22 mouse cellular contexts compared by ENCODE assay signal in the genomic region with DNA sequence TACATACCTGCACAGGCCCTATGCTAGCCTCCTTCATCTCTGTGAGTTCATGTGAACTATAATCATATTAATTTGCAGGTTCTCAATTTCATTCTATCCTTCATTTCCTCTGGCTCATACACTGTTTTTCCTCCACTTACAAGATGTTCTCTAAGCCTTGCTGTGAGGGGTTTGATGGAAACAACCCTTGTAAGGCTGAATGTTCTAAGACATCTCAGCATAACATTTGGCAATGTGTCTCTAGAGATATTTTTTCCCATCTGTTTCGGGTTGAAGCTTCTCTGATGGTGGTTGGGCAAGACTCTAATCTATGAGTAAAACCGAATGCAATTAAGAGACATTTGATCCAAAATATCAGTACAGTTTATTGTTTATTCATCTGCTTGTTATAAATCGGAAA.
DNase-seq lines count a peak whose midpoint lies in the region; ATAC-seq and TF ChIP-seq lines count a peak whose summit lies in the region.
"Had no signal": no experiment of that assay in that cellular context is flagged by ENCODE, and none has a peak within 500 bp of the region (broad histone marks: within the 10 kb centered on the region; RNA-seq: fewer than 3 reads in every experiment).

No protein-coding gene starts in this region.

- TF ChIP-seq CTCF in layer of hippocampus, adult 2 months (conservative IDR thresholded peaks at IDR 0.05): no peak
- TF ChIP-seq CTCF in left cerebral cortex, adult 2 months (IDR thresholded peaks at IDR 0.05): no peak

- no peak for ATAC-seq in hindbrain, embryonic 11.5 days (ENCODE audit: low FRiP score)
- ATAC-seq: activated CD4-positive, CD25-positive, alpha-beta regulatory T cell, adult 4 months; forebrain, embryonic 13.5 days; forebrain, embryonic 15.5 days; forebrain, postnatal 0 days; Patski had no signal

- no peak overlapping the region for H3K9ac ChIP-seq in hindbrain, embryonic 11.5 days (ENCODE audit: low read depth, low read length)
- H3K9ac ChIP-seq: embryonic facial prominence, embryonic 12.5 days; forebrain, embryonic 13.5 days; forebrain, embryonic 15.5 days; forebrain, postnatal 0 days had no signal

- H3K27me3 ChIP-seq in hindbrain, embryonic 11.5 days (ENCODE audit: control insufficient read depth, insufficient read depth, low read length): no peaks in the 10 kb centered on the region
- H3K27me3 ChIP-seq: embryonic facial prominence, embryonic 12.5 days; forebrain, embryonic 13.5 days; forebrain, embryonic 15.5 days; Patski had no signal

- H3K4me3 ChIP-seq in layer of hippocampus, adult 2 months: no peak overlapping the region
- no peak overlapping the region for H3K4me3 ChIP-seq in left cerebral cortex, adult 2 months
- no peak overlapping the region for H3K4me3 ChIP-seq in hindbrain, embryonic 11.5 days (ENCODE audit: low read depth, low read length)
- H3K4me3 ChIP-seq: embryonic facial prominence, embryonic 10.5 days; embryonic facial prominence, embryonic 12.5 days; forebrain, embryonic 13.5 days; forebrain, embryonic 15.5 days had no signal

- H3K4me2 ChIP-seq in hindbrain, embryonic 11.5 days (replicated peaks; ENCODE audit: low read depth, low read length): no peak overlapping the region
- H3K4me2 ChIP-seq: embryonic facial prominence, embryonic 12.5 days; forebrain, embryonic 13.5 days; forebrain, embryonic 15.5 days had no signal

- peak in 1 of 2 experiments; percentile 38 for DNase-seq in layer of hippocampus, adult 2 months (ENCODE audit: low spot score in 2 of 2)
- no peak for DNase-seq in layer of hippocampus, postnatal 36 days
- no peak for DNase-seq in left cerebral cortex, adult 2 months (ENCODE audit: extremely low spot score in 1 of 2, low spot score in 2 of 2)
- DNase-seq in left cerebral cortex, adult 8-10 months (ENCODE audit: low spot score in 2 of 2): no peak
- DNase-seq in brain, adult 2 months (ENCODE audit: low read depth, low spot score): peak; percentile 53
- no peak for DNase-seq in cerebellum, postnatal 36 days
- no peak for DNase-seq in hindbrain, embryonic 11.5 days (ENCODE audit: low spot score)
- DNase-seq: adrenal gland, adult 8-10 months; adrenal gland, postnatal 14 days; adrenal gland, postnatal 36 days; cerebellum, adult 11 months; cerebellum, adult 18-20 months; cerebellum, adult 8-10 months; cerebellum, adult 9-11 months; cerebellum, postnatal 14 days; forebrain, postnatal 0 days had no signal

- no peaks in the 10 kb centered on the region for H3K36me3 ChIP-seq in hindbrain, embryonic 11.5 days (ENCODE audit: control insufficient read depth, insufficient read depth, low read length)
- H3K36me3 ChIP-seq: embryonic facial prominence, embryonic 10.5 days; embryonic facial prominence, embryonic 12.5 days; forebrain, embryonic 15.5 days had no signal

- H3K4me1 ChIP-seq in hindbrain, embryonic 11.5 days (replicated peaks; ENCODE audit: control insufficient read depth, insufficient read depth, low read length): no peaks in the 10 kb centered on the region
- H3K4me1 ChIP-seq: embryonic facial prominence, embryonic 10.5 days; embryonic facial prominence, embryonic 12.5 days; forebrain, embryonic 13.5 days; forebrain, embryonic 15.5 days had no signal

- intact Hi-C loops in left cerebral cortex, adult 2 months (cut with DNase I): no loop called here

- no peaks in the 10 kb centered on the region for H3K9me3 ChIP-seq in hindbrain, embryonic 11.5 days (ENCODE audit: control insufficient read depth, low read length)
- H3K9me3 ChIP-seq: embryonic facial prominence, embryonic 10.5 days; embryonic facial prominence, embryonic 12.5 days; forebrain, embryonic 13.5 days; forebrain, embryonic 15.5 days had no signal

- WGBS in hindbrain, embryonic 11.5 days: 89% methylated on average over 3 of the region's 3 CpGs

- peak overlapping the region; percentile 58 for H3K27ac ChIP-seq in layer of hippocampus, adult 2 months
- 0 out of 2 replicates have a peak overlapping the region, but pooled peaks have one; percentile 9 for H3K27ac ChIP-seq in left cerebral cortex, adult 2 months
- no peak overlapping the region for H3K27ac ChIP-seq in hindbrain, embryonic 11.5 days (ENCODE audit: low read depth, low read length)
- H3K27ac ChIP-seq: embryonic facial prominence, embryonic 10.5 days; embryonic facial prominence, embryonic 12.5 days; forebrain, embryonic 13.5 days; forebrain, embryonic 15.5 days had no signal
